Mouse (Mus musculus) urinary bladder, postnatal 4 days (tissue): Measurements from ENCODE around the gene Hdlbp.
A peak's percentile ranks its signal among the peaks of the same experiment; 100 is the strongest.
"Not testable (repeated sequence)": the region's sequence is repeated elsewhere in the genome, so short reads cannot be mapped to it uniquely, and the experiment has no call there.

Source experiments
- DNase-seq, 2 experiments: peaks; one replicate each; pipeline ENCODE4 v3.0.0; 2021 to 2022; ENCODE audit warnings: low spot score in 2 of 2

The Hdlbp gene

GRCm38 (mm10) chr1:93478586-93479475, at the start of gene Hdlbp:
Hdlbp (minus strand) TSS chr1:93478815.
- DNase-seq = peak; percentile 99

DNA sequence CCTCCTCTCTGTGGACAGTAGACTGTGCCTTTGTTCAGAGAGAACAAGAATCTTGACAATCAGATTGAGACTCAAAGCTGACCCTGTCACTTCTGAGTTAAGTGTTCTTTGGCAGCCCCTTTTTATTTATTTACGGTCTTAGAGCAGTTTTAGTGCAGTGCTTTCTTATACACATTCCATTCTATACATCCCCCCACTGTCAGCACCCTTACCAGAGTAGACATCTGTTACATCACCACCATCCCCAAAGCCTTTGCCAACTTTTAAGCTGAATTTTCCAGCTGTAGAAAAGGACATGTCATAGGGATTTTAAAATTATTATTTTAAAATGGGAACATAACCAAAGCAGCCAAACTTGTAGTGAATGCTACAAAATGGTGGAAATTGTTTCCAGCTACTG, 43.7 kb upstream of the Hdlbp start:
- DNase-seq = no peak

GRCm38 (mm10) chr1:93521491-93521890, 42.9 kb upstream of the Hdlbp start:
- DNase-seq = no peak

DNA sequence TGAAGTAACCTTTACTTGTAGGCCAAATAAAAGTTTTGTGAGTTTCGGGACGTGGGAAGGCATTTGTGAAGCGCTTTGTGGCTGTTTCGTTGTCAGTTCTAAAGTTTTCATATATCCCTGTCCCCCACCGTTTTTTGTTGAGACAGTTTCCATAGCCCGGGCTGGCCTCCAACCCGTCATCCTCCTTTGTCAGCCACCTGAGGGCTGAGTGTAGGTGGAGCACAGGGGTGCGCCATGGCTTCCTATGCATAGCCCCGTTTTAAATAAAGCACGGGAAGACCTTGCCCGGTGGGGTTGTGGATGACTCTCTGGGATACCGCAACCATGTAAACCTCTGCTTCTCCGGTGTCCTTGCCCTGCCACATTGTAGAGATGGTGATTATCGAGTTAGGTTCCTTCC, 34.6 kb upstream of the Hdlbp start:
- DNase-seq = no peak

GRCm38 (mm10) chr1:93512351-93512690, 33.7 kb upstream of the Hdlbp start:
- DNase-seq = no peak

GRCm38 (mm10) chr1:93511585-93512350, 33.2 kb upstream of the Hdlbp start, which contains the start of gene Farp2:
Farp2 (plus strand) TSS chr1:93512079.
- DNase-seq = peak; percentile 94 to 96

GRCm38 (mm10) chr1:93508576-93508975, 30.0 kb upstream of the Hdlbp start:
- DNase-seq = not testable (repeated sequence)

- no peak for DNase-seq
Observed at GRCm38 (mm10) chr1:93506944-93507676, 28.5 kb upstream of the Hdlbp start.

DNA sequence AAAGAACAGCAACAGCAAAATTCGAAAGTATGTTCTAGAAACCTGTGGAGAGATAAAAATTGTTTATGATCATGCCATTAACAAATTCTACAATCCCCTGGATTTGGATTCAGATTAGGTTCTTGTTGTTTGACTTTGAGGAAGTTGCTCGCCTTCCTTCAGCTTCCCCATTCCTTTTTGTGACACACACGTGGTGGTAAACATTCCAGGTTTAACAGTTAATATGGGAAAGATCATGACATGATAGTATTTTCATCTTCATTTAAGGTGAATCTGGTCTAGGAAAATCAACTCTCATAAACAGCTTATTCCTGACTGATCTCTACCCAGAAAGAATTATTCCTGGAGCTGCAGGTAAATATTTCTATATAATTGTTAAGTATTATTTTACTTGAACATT, 16.7 kb upstream of the Hdlbp start:
- DNase-seq = no peak

DNA sequence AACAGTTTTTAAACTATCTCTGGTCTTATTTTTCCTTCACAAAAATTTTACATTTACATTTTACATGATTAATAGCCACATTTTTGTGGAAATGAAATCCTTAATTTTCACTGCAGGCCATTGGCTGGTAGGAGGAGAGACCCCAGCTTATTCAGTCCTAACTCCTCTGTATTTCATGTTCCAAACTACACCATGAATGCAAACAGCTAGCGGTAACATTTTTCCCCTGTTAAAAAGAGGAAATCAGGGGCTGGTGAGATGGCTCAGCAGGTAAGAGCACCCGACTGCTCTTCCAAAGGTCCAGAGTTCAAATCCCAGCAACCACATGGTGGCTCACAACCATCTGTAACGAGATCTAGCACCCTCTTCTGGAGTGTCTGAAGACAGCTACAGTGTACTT, 7.7 kb upstream of the Hdlbp start:
- DNase-seq = not testable (repeated sequence)

DNA sequence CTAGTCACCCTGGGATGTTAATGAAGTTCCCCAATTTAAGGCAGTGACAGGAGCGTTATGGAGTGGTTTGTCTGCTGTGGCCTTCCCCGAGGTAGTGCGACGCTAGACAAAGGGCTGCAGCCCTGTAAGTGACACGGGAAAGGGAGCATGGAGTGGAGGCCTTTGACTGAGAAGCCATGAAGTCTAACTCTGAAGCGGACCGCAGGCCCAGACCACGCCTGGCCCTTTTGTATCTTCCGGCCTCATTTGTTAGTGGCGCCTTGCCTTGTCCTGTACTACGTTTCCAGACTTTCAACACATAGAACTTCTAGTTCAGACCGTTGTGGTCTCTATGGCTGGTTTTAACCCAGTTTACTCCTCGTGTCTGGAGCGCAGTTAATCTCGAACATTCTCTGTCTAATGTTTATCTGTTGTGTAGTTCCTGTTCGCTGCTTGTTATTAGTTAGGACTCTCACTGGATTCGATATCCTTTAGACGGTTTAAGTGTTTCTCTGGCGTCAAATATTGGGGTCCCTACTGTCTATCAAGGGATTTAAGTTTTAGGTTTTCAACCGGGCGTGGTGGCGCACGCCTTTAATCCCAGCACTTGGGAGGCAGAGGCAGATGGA, 965 bp upstream of the Hdlbp start:
- DNase-seq = peak in 1 of 2 experiments; percentile 18

GRCm38 (mm10) chr1:93477758-93478585, 643 bp downstream of the Hdlbp start:
- DNase-seq = peak; percentile 97 to 99

DNA sequence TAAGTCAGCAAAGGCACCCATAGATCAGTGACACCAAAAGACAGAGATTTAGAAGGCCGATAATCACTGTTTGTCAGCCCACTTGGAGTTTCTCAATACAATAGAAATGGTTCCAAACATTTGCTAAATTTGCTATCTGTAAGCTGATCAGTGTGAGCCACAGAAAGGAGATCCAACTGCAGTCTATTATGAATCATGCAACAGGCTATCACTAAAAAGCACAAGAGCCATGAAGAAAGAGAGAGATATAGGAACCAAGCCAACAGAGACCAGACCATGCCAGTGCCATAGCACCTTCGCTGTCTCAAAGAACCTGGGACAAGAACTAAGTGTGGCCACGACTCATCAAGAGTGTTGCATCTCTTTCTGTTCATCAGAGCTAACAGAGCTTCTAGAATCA, 2.9 kb downstream of the Hdlbp start:
- no peak for DNase-seq

GRCm38 (mm10) chr1:93468626-93469025, 10.0 kb downstream of the Hdlbp start:
- no peak for DNase-seq

- no peak for DNase-seq
Observed at GRCm38 (mm10) chr1:93465746-93466145, 12.9 kb downstream of the Hdlbp start.

DNA sequence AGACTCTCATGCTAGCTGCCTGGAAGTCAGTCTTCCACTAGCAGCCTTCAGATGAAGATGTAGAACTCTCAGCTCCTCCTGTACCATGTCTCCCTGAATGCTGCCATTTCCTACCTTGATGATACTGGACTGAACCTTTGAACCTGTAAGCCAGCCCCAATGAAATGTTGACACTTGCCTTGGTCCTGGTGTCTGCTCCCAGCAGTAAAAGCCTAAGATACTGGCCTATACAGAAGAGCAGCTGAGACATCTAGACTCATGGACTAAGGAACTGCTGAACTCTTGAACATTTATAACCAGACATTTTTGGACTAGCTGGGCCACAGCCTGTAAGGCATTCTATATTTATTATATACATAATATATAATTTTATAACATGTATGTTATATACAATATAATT, 13.5 kb downstream of the Hdlbp start:
- no peak for DNase-seq

DNA sequence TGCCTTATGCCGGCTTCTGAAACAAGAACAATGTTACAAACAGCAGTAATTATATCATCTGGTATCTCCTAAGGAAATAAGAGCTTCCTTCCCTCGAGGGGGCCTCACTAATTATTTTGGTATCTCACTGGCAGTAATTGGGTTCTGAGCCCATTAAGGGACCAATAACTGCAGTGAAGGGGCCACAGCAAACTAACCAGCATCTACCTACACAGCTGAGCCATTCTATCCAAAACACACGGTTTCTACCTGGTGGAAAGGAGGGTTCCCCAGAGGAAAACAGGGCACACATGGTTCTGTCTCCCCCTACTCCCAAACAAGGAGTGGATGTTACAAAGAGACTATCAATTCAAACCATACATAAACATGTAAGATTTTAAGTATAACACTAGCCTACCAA, 19.5 kb downstream of the Hdlbp start:
- DNase-seq = no peak

DNA sequence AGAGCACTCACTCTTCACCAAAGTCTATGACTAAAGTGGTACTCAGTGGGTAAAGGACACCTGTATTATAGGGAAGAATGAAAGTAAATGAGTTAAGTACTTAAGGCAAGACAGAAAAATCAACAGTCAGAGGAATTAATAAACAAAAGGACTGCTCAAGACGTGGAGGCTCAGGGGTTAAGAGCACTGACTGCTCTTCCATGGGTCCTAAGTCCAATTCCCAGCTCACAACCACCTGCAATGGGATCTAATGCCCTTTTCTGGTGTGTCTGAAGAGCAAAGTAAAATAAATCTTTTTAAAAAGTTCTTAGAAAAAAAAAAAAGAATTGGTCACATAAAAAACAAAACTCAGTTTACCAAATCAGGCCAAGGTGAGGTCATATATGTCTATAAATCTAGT, 20.3 kb downstream of the Hdlbp start:
- DNase-seq = no peak

GRCm38 (mm10) chr1:93453721-93454255, 24.8 kb downstream of the Hdlbp start:
- DNase-seq = no peak

DNA sequence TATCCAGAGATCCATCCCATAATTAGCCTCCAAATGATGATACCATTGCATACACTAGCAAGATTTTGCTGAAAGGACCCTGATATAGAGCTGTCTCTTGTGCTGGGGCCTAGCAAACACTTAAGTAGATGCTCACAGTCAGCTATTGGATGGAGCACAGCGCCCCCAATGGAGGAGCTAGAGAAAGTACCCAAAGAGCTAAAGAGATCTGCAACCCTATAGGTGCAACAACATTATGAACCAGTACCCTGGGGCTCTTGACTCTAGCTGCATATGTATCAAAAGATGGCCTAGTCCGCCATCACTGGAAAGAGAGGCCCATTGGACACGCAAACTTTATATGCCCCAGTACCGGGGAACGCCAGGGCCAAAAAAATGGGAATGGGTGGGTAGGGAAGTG, 28.5 kb downstream of the Hdlbp start:
- DNase-seq = not testable (repeated sequence)

- DNase-seq = no peak
Observed at GRCm38 (mm10) chr1:93445822-93446162, 32.8 kb downstream of the Hdlbp start.
